Mouse (Mus musculus): ENCODE results near the gene Lbx1. TPM values are rescaled to one million over a fixed set of nuclear protein-coding genes. Genes with fewer than 3 reads are reported as not detected.

Lbx1 gene
- total and polyA plus RNA-seq, 3 experiments = not detected

DNA sequence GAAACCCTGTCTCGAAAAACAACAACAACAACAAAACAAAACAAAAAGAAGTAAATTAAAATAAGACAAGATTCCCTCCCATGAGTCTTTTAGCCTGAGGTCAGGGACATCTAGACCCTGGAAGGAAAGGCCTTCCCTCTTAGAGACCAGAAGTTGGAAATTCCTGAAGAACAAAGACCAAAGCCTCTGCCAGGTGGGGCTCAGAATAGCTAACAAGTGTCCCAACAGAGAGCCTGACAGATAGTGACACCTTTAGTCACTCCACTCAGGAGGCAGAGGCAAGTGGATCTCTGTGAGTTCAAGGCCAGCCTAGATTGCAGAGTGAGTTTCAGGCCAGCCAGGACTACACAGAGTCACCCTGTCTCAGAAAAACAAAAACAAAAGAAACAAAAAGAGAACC is 26.4 kb downstream of the Lbx1 start:
- Histone ChIP-seq H3K9me3 (replicated peaks) (no peaks in the 10 kb centered on the region), H3K36me3 (replicated peaks) (no peaks in the 10 kb centered on the region), H3K4me3 (ENCODE audit: low read depth, low read length) (no peak overlapping the region), H3K4me1 (ENCODE audit: insufficient read depth, low read depth, low read length) (no peaks in the 10 kb centered on the region), H3K27me3 (ENCODE audit: insufficient read depth, low read length) (peaks cover 13% of the 10 kb centered on the region)
- DNase-seq (ENCODE audit: low spot score) (no peak), ATAC-seq (ENCODE audit: extremely low read depth, insufficient number of reproducible peaks, low FRiP score, poor library complexity, severe bottlenecking) (no peak)
- TF ChIP-seq GATA2 (IDR thresholded peaks at IDR 0.05; ENCODE audit: borderline replicate concordance, low read depth, low read length) (no peak), TAL1 (conservative IDR thresholded peaks at IDR 0.05; ENCODE audit: low read depth, low read length) (no peak), GATA1 (IDR thresholded peaks at IDR 0.05; ENCODE audit: borderline replicate concordance, low read length) (no peak), POLR2AphosphoS5 (IDR thresholded peaks at IDR 0.05; ENCODE audit: insufficient replicate concordance, low read depth, low read length) (no peak), CTCF (IDR thresholded peaks at IDR 0.05; ENCODE audit: low read depth, low read length) (no peak)

DNA sequence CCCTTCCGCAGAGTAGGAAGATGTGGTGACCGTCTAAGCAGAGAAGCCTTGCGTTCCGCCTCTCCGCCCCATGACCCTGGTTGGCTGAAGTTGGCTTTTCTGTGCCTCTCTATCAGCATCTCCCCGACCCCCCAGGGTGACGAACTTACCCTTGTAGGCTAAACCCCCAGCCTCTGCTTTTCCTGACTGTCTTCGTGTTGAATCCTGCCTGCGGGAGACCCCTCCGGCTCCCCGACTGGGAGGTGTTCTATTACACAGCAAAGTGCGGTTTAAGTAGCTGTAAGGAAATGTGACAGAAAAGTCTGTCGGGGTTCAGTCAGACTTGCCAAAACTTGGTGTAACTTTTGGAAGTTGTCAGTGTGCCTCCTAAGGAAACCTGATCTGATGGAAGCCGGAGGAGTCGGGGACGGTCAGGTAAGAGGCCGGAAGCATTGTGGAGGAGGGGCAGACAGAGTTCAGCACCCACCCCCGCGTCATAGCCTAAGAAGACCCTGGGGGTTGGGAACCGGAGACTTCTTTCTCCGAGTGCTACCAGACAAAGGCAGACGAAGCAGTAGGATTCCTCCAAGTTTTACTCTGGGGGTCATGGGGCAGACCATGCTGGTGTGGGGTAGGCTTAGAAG is 27.1 kb downstream of the Lbx1 start:
- no peak for ATAC-seq (ENCODE audit: extremely low read depth, insufficient number of reproducible peaks, low FRiP score, poor library complexity, severe bottlenecking)
- TF ChIP-seq CTCF (IDR thresholded peaks at IDR 0.05; ENCODE audit: low read depth, low read length) = no peak
- TF ChIP-seq GATA2 (IDR thresholded peaks at IDR 0.05; ENCODE audit: borderline replicate concordance, low read depth, low read length) = no peak
- TF ChIP-seq POLR2AphosphoS5 (IDR thresholded peaks at IDR 0.05; ENCODE audit: insufficient replicate concordance, low read depth, low read length) = no peak
- no peak for TF ChIP-seq GATA1 (IDR thresholded peaks at IDR 0.05; ENCODE audit: borderline replicate concordance, low read length)
- no peak for TF ChIP-seq TAL1 (conservative IDR thresholded peaks at IDR 0.05; ENCODE audit: low read depth, low read length)
- Histone ChIP-seq H3K4me1 (ENCODE audit: insufficient read depth, low read depth, low read length) (no peaks in the 10 kb centered on the region), H3K27me3 (ENCODE audit: insufficient read depth, low read length) (peaks cover 13% of the 10 kb centered on the region), H3K4me3 (ENCODE audit: low read depth, low read length) (no peak overlapping the region), H3K9me3 (replicated peaks) (no peaks in the 10 kb centered on the region), H3K36me3 (replicated peaks) (no peaks in the 10 kb centered on the region)
- no peak for DNase-seq (ENCODE audit: low spot score)

DNA sequence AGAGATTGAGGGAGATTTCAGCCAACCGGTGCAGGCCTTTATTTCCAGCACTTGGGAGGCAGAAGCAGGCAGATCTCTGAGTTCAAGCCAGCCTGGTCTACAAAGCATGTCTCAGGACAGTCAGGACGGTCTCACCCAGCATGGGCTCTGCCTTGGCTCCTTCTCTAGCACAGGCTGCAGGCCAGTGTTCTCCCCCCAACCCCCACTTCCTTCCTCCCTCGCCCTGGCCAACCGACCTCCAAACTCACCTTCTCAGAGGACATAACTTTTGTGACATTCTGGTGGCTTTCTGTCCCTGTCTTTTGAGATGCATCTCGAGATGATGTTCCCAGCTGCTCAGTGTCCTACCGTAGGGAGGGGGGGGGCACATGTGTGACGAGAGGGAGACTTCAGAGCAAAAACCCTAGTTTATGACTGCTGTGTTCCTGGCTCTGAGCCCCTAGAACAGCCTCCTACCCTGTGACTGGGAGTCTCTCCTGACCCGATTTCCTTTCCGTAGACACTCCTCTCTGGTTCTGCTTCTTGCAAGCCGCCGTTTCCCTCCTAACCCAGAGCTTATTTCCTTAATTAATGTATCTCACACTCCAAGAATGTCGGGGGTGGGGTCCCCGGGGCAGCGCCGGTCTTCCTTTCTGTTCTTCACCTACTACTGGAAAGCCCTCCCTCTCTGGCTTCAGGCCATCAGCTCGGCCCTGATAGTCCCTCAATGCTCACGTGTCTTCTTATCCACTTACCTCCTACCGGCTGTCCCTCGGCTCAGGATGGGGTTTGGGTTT is 27.8 kb downstream of the Lbx1 start:
- TF ChIP-seq TAL1 (conservative IDR thresholded peaks at IDR 0.05; ENCODE audit: low read depth, low read length) = no peak
- no peak for TF ChIP-seq GATA2 (IDR thresholded peaks at IDR 0.05; ENCODE audit: borderline replicate concordance, low read depth, low read length)
- no peak for TF ChIP-seq CTCF (IDR thresholded peaks at IDR 0.05; ENCODE audit: low read depth, low read length)
- TF ChIP-seq POLR2AphosphoS5 (IDR thresholded peaks at IDR 0.05; ENCODE audit: insufficient replicate concordance, low read depth, low read length) = no peak
- no peak for TF ChIP-seq GATA1 (IDR thresholded peaks at IDR 0.05; ENCODE audit: borderline replicate concordance, low read length)
- DNase-seq (ENCODE audit: low spot score) (no peak), ATAC-seq (ENCODE audit: extremely low read depth, insufficient number of reproducible peaks, low FRiP score, poor library complexity, severe bottlenecking) (no peak)
- Histone ChIP-seq H3K4me3 (ENCODE audit: low read depth, low read length) (no peak overlapping the region), H3K36me3 (replicated peaks) (no peaks in the 10 kb centered on the region), H3K9me3 (replicated peaks) (no peaks in the 10 kb centered on the region), H3K27me3 (ENCODE audit: insufficient read depth, low read length) (peaks cover 13% of the 10 kb centered on the region), H3K4me1 (ENCODE audit: insufficient read depth, low read depth, low read length) (no peaks in the 10 kb centered on the region)

DNA sequence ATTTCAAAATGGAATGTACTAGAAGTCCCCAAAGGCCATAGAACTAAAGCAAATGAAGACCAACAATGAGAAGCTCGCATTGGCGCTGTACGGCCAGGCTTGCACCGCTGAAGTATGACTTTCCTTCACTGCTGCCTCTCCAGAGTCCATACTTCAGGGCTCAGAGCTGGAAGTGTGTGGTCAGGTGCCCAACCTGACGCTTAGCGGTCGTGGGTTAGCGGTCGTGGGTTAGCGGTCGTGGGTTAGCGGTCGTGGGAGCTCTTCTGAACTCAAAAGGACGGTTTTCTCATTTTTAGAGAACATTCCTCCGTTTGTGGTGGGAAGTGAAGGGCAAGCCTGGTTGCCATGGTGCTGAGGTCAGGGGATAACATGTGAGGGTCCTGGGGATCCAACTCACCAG is 28.5 kb downstream of the Lbx1 start:
- Histone ChIP-seq H3K4me3 (ENCODE audit: low read depth, low read length) (no peak overlapping the region), H3K4me1 (ENCODE audit: insufficient read depth, low read depth, low read length) (no peaks in the 10 kb centered on the region), H3K36me3 (replicated peaks) (no peaks in the 10 kb centered on the region), H3K27me3 (ENCODE audit: insufficient read depth, low read length) (peaks cover 13% of the 10 kb centered on the region), H3K9me3 (replicated peaks) (no peaks in the 10 kb centered on the region)
- no peak for TF ChIP-seq GATA2 (IDR thresholded peaks at IDR 0.05; ENCODE audit: borderline replicate concordance, low read depth, low read length)
- no peak for TF ChIP-seq POLR2AphosphoS5 (IDR thresholded peaks at IDR 0.05; ENCODE audit: insufficient replicate concordance, low read depth, low read length)
- no peak for TF ChIP-seq CTCF (IDR thresholded peaks at IDR 0.05; ENCODE audit: low read depth, low read length)
- TF ChIP-seq TAL1 (conservative IDR thresholded peaks at IDR 0.05; ENCODE audit: low read depth, low read length) = no peak
- DNase-seq (ENCODE audit: low spot score) = no peak
- no peak for ATAC-seq (ENCODE audit: extremely low read depth, insufficient number of reproducible peaks, low FRiP score, poor library complexity, severe bottlenecking)

DNA sequence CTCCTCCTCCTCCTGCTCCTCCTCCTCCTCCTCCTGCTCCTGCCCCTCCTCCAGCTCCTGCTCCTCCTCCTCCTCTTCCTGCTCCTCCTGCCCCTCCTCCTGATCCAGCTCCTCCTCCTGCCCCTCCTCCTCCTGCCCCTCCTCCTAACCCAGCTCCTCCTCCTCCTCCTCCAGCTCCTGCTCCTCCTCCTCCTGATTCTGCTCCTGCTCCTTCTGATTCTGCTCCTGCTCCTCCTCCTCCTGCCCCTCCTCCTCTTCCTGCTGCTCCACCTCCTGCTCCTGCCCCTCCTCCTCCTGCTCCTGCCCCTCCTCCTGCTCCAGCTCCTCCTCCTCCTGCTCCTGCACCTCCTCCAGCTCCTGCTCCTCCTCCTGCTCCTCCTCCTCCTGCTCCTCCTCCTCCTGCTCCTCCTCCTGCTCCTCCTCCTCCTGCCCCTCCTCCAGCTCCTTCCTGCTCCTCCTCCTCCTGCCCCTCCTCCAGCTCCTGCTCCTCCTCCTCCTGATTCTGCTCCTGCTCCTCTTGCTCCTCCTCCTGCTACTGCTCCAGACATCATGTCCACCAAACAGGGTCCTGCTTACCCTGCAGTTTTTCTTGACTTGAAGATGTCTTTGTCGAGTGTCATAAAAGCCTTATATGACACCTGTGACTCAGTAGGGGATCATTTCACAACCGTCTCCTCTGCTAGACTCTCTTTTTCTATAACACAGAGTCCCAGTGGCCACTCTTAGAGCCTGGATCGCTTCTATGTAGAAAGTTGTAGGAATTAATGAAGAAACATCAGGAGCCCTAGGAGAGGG is 30.1 kb downstream of the Lbx1 start:
- H3K36me3 ChIP-seq (replicated peaks) = no peaks in the 10 kb centered on the region
- ATAC-seq (ENCODE audit: extremely low read depth, insufficient number of reproducible peaks, low FRiP score, poor library complexity, severe bottlenecking) (no peak), DNase-seq (ENCODE audit: low spot score) (no peak)
- H3K4me1 ChIP-seq (ENCODE audit: insufficient read depth, low read depth, low read length) = no peaks in the 10 kb centered on the region
- peaks cover 13% of the 10 kb centered on the region for H3K27me3 ChIP-seq (ENCODE audit: insufficient read depth, low read length)
- no peaks in the 10 kb centered on the region for H3K9me3 ChIP-seq (replicated peaks)
- TF ChIP-seq GATA1 (IDR thresholded peaks at IDR 0.05; ENCODE audit: borderline replicate concordance, low read length) = no peak
- TF ChIP-seq POLR2AphosphoS5 (IDR thresholded peaks at IDR 0.05; ENCODE audit: insufficient replicate concordance, low read depth, low read length) = no peak
- TF ChIP-seq TAL1 (conservative IDR thresholded peaks at IDR 0.05; ENCODE audit: low read depth, low read length) = no peak
- TF ChIP-seq CTCF (IDR thresholded peaks at IDR 0.05; ENCODE audit: low read depth, low read length) = no peak
- no peak for TF ChIP-seq GATA2 (IDR thresholded peaks at IDR 0.05; ENCODE audit: borderline replicate concordance, low read depth, low read length)
- no peak overlapping the region for H3K4me3 ChIP-seq (ENCODE audit: low read depth, low read length)

DNA sequence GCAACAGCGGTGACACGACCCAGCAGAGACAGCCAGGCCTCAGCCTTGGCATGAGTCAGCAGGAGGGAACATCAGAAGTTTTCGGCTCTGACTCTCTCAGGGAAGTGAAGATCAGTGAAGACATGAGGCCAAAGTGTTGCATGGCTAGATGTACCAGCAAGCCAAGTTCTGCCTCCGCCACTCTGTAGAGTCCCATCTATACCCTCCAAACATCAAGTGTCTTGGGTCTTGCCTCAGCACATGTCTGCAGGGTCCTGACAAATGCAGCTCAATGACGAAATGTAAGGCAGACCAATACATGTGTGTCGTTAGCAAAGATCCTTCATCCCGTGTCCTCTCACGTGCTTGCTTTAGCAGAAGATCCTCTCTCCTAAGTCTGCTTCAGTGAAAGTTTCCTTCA is 38.6 kb downstream of the Lbx1 start:
- DNase-seq (ENCODE audit: low spot score) (no peak), ATAC-seq (ENCODE audit: extremely low read depth, insufficient number of reproducible peaks, low FRiP score, poor library complexity, severe bottlenecking) (no peak)
- no peaks in the 10 kb centered on the region for H3K27me3 ChIP-seq (ENCODE audit: insufficient read depth, low read length)
- H3K36me3 ChIP-seq (replicated peaks) = no peaks in the 10 kb centered on the region
- H3K4me1 ChIP-seq (ENCODE audit: insufficient read depth, low read depth, low read length) = no peaks in the 10 kb centered on the region
- H3K9me3 ChIP-seq (replicated peaks) = no peaks in the 10 kb centered on the region
- no peak for TF ChIP-seq TAL1 (conservative IDR thresholded peaks at IDR 0.05; ENCODE audit: low read depth, low read length)
- TF ChIP-seq CTCF (IDR thresholded peaks at IDR 0.05; ENCODE audit: low read depth, low read length) = no peak
- no peak for TF ChIP-seq POLR2AphosphoS5 (IDR thresholded peaks at IDR 0.05; ENCODE audit: insufficient replicate concordance, low read depth, low read length)
- TF ChIP-seq GATA2 (IDR thresholded peaks at IDR 0.05; ENCODE audit: borderline replicate concordance, low read depth, low read length) = no peak
- TF ChIP-seq GATA1 (IDR thresholded peaks at IDR 0.05; ENCODE audit: borderline replicate concordance, low read length) = no peak
- no peak overlapping the region for H3K4me3 ChIP-seq (ENCODE audit: low read depth, low read length)
